Mouse (Mus musculus) adrenal gland, adult 2 months (tissue): ENCODE data around the gene Tmem107. TPM values are rescaled to one million over a fixed set of nuclear protein-coding genes. Genes with fewer than 3 reads are reported as not detected.

Experiments
- polyA plus RNA-seq: library from polyadenylated mRNA; depleted of rRNA; stranded (reverse); fragments of >200 nt; gene quantifications from 2 replicates; pipeline ENCODE4 v1.2.3, GENCODE M21; 2012; rRNA removed
- total RNA-seq, 2 experiments: library from RNA; stranded (reverse); gene quantifications; 2 replicates each; pipeline ENCODE4 v1.2.3; 2021

The Tmem107 gene
- total and polyA plus RNA-seq, 3 experiments: 9.5 to 46.6 (median 16.9) TPM

Other genes with a start within 250 kb of the Tmem107 start
- gene Ndel1, start 198.9 kb upstream of the Tmem107 start, total RNA-seq: 10 to 100 TPM; 60.6 to 98.0 TPM
- 156 and 186 TPM in 2 replicates for gene Ndel1, start 198.9 kb upstream of the Tmem107 start, polyA plus RNA-seq
- under 1 TPM in 1 of 2 experiments, not detected in 1; 0.09 TPM for gene Rnf222, start 182.3 kb upstream of the Tmem107 start, total RNA-seq
- gene Rnf222, start 182.3 kb upstream of the Tmem107 start, polyA plus RNA-seq: 0.23 and 0.39 TPM in 2 replicates
- gene Rpl26, start 169.2 kb upstream of the Tmem107 start, total RNA-seq: 1,000 to 10,000 TPM; 1,114 to 1,327 TPM
- gene Rpl26, start 169.2 kb upstream of the Tmem107 start, polyA plus RNA-seq: 146 and 179 TPM in 2 replicates
- gene Odf4, start 143.7 kb upstream of the Tmem107 start, total RNA-seq: not detected
- gene Odf4, start 143.7 kb upstream of the Tmem107 start, polyA plus RNA-seq: not detected in 2 replicates
- 10 to 100 TPM; 15.2 to 21.6 TPM for gene Arhgef15, start 113.3 kb upstream of the Tmem107 start, total RNA-seq
- 133 and 183 TPM in 2 replicates for gene Arhgef15, start 113.3 kb upstream of the Tmem107 start, polyA plus RNA-seq
- 10 to 100 TPM; 40.4 to 45.9 TPM for gene Slc25a35, start 102.7 kb upstream of the Tmem107 start, total RNA-seq
- 61.3 and 78.3 TPM in 2 replicates for gene Slc25a35, start 102.7 kb upstream of the Tmem107 start, polyA plus RNA-seq
- 10 to 100 TPM; 13.5 to 31.2 TPM for gene Rangrf, start 95.6 kb upstream of the Tmem107 start, total RNA-seq
- gene Rangrf, start 95.6 kb upstream of the Tmem107 start, polyA plus RNA-seq: 16.9 and 17.8 TPM in 2 replicates
- 10 to 100 TPM; 23.7 to 28.6 TPM for gene Pfas, start 62.3 kb upstream of the Tmem107 start, total RNA-seq
- gene Pfas, start 62.3 kb upstream of the Tmem107 start, polyA plus RNA-seq: 14.5 and 16.7 TPM in 2 replicates
- 10 to 100 TPM; 21.8 to 26.6 TPM for gene Ctc1, start 54.9 kb upstream of the Tmem107 start, total RNA-seq
- gene Ctc1, start 54.9 kb upstream of the Tmem107 start, polyA plus RNA-seq: 37.8 and 39.7 TPM in 2 replicates
- gene Aurkb, start 25.2 kb upstream of the Tmem107 start, total RNA-seq: 1 to 10 TPM; 1.7 to 2.8 TPM
- 10.8 and 11.2 TPM in 2 replicates for gene Aurkb, start 25.2 kb upstream of the Tmem107 start, polyA plus RNA-seq
- 10 to 100 TPM; 21.3 to 26.4 TPM for gene Borcs6, start 11.1 kb upstream of the Tmem107 start, total RNA-seq
- 38.9 and 41.4 TPM in 2 replicates for gene Borcs6, start 11.1 kb upstream of the Tmem107 start, polyA plus RNA-seq
- 100 to 1,000 TPM; 104 to 130 TPM for gene Vamp2, start 17.7 kb downstream of the Tmem107 start, total RNA-seq
- gene Vamp2, start 17.7 kb downstream of the Tmem107 start, polyA plus RNA-seq: 425 and 479 TPM in 2 replicates
- 10 to 100 TPM; 55.0 to 75.9 TPM for gene Per1, start 24.4 kb downstream of the Tmem107 start, total RNA-seq
- gene Per1, start 24.4 kb downstream of the Tmem107 start, polyA plus RNA-seq: 41.3 and 76.1 TPM in 2 replicates
- not detected for gene Hes7, start 49.6 kb downstream of the Tmem107 start, total RNA-seq
- gene Hes7, start 49.6 kb downstream of the Tmem107 start, polyA plus RNA-seq: 1.3 and 1.6 TPM in 2 replicates
- gene 9130213A22Rik, start 51.8 kb downstream of the Tmem107 start, total RNA-seq: under 1 TPM; 0.59 to 0.78 TPM
- 2.3 and 3.0 TPM in 2 replicates for gene 9130213A22Rik, start 51.8 kb downstream of the Tmem107 start, polyA plus RNA-seq
- 1 to 10 TPM in 1 of 2 experiments, under 1 TPM in 1; 0.79 to 1.0 TPM for gene Aloxe3, start 55.1 kb downstream of the Tmem107 start, total RNA-seq
- gene Aloxe3, start 55.1 kb downstream of the Tmem107 start, polyA plus RNA-seq: 1.4 and 2.5 TPM in 2 replicates
- not detected for gene Alox12b, start 86.2 kb downstream of the Tmem107 start, total RNA-seq
- gene Alox12b, start 86.2 kb downstream of the Tmem107 start, polyA plus RNA-seq: not detected in 2 replicates
- not detected for gene Alox8, start 127.0 kb downstream of the Tmem107 start, total RNA-seq
- gene Alox8, start 127.0 kb downstream of the Tmem107 start, polyA plus RNA-seq: not detected in 2 replicates
- gene Gucy2e, start 166.2 kb downstream of the Tmem107 start, total RNA-seq: not detected
- not detected in 2 replicates for gene Gucy2e, start 166.2 kb downstream of the Tmem107 start, polyA plus RNA-seq